9 mouse cellular contexts compared by ENCODE assay signal in genomic region chr2:165327386-165327785, GRCm38 (mm10). TPM values are rescaled to one million over a fixed set of nuclear protein-coding genes. Genes with fewer than 3 reads are reported as not detected.
A peak's percentile ranks its signal among the peaks of the same experiment; 100 is the strongest.
DNase-seq lines count a peak whose midpoint lies in the region; ATAC-seq lines count a peak whose summit lies in the region.
"Had no signal": no experiment of that assay in that cellular context is flagged by ENCODE, and none has a peak within 500 bp of the region (broad histone marks: within the 10 kb centered on the region; RNA-seq: fewer than 3 reads in every experiment).

No protein-coding gene starts in this region.

- H3K4me1 ChIP-seq in heart, embryonic 10.5 days, result peaks cover 53% of the 10 kb centered on the region
- H3K4me1 ChIP-seq in hindbrain, embryonic 11.5 days (replicated peaks; ENCODE audit: control insufficient read depth, insufficient read depth, low read length), result peaks cover 6% of the 10 kb centered on the region; the same call in 1 of the 2 replicates
- peaks cover 50% of the 10 kb centered on the region for H3K4me1 ChIP-seq in midbrain, embryonic 10.5 days

- H3K9ac ChIP-seq in hindbrain, embryonic 11.5 days (ENCODE audit: low read depth, low read length), result no peak overlapping the region; the same call in 1 of the 2 replicates

- H3K27ac ChIP-seq in heart, embryonic 10.5 days, result peak overlapping the region; percentile 89; the same call in 1 of the 2 replicates
- H3K27ac ChIP-seq in hindbrain, embryonic 11.5 days (ENCODE audit: low read depth, low read length), result no peak overlapping the region
- H3K27ac ChIP-seq in midbrain, embryonic 10.5 days (replicated peaks), result peak overlapping the region; percentile 91; the same call in 1 of the 2 replicates

- peak overlapping the region; percentile 92 for H3K4me3 ChIP-seq in heart, embryonic 10.5 days
- H3K4me3 ChIP-seq in hindbrain, embryonic 11.5 days (ENCODE audit: low read depth, low read length), result peak overlapping the region; percentile 87; the same call in 1 of the 2 replicates
- peak overlapping the region; percentile 94 for H3K4me3 ChIP-seq in midbrain, embryonic 10.5 days

- DNase-seq in heart, embryonic 10.5 days (ENCODE audit: low spot score), result no peak
- no peak for DNase-seq in heart, postnatal 25 days (ENCODE audit: low spot score)
- DNase-seq in MEL-GATA-1-ER (ENCODE audit: extremely low read depth, low read depth), result peak; percentile 60
- DNase-seq in hindbrain, embryonic 11.5 days (ENCODE audit: low spot score), result no peak
- no peak for DNase-seq in midbrain, embryonic 10.5 days (ENCODE audit: low spot score)
- no peak for DNase-seq in urinary bladder, adult 2 months (ENCODE audit: low spot score)
- no peak for DNase-seq in right cerebral cortex, postnatal 4 days
- DNase-seq in Muller cell, postnatal 12 days (ENCODE audit: inconsistent ontology term), result no peak

- H3K9me3 ChIP-seq in heart, embryonic 10.5 days, result no peaks in the 10 kb centered on the region
- H3K9me3 ChIP-seq in hindbrain, embryonic 11.5 days (ENCODE audit: control insufficient read depth, low read length), result no peaks in the 10 kb centered on the region
- H3K9me3 ChIP-seq in midbrain, embryonic 10.5 days (replicated peaks), result no peaks in the 10 kb centered on the region

- WGBS in heart, embryonic 10.5 days, result 40% methylated on average over 7 of the region's 7 CpGs
- 64% methylated on average over 7 of the region's 7 CpGs for WGBS in hindbrain, embryonic 11.5 days
- WGBS in midbrain, embryonic 10.5 days, result 61% methylated on average over 7 of the region's 7 CpGs

- intact Hi-C loops in heart, postnatal 25 days (cut with DNase I), result loop anchor here (5.0 kb wide), 1 partner anchor 40 kb away; the partner anchor contains the start of gene Slc35c2

- peaks cover 7% of the 10 kb centered on the region for H3K36me3 ChIP-seq in heart, embryonic 10.5 days
- H3K36me3 ChIP-seq in hindbrain, embryonic 11.5 days (ENCODE audit: control insufficient read depth, insufficient read depth, low read length), result no peaks in the 10 kb centered on the region
- no peaks in the 10 kb centered on the region; the same call in 1 of the 2 replicates for H3K36me3 ChIP-seq in midbrain, embryonic 10.5 days

- no peak for ATAC-seq in hindbrain, embryonic 11.5 days (ENCODE audit: low FRiP score)

- H3K4me2 ChIP-seq in hindbrain, embryonic 11.5 days (replicated peaks; ENCODE audit: low read depth, low read length), result peak overlapping the region; percentile 89; the same call in 1 of the 2 replicates

- H3K27me3 ChIP-seq in heart, embryonic 10.5 days (ENCODE audit: insufficient read depth, poor library complexity, severe bottlenecking), result 0 out of 2 replicates have a peak, but pooled peaks cover 7% of the 10 kb centered on the region
- no peaks in the 10 kb centered on the region for H3K27me3 ChIP-seq in hindbrain, embryonic 11.5 days (ENCODE audit: control insufficient read depth, insufficient read depth, low read length)
- peaks cover 40% of the 10 kb centered on the region for H3K27me3 ChIP-seq in midbrain, embryonic 10.5 days (ENCODE audit: low read depth, poor library complexity, severe bottlenecking)

RNA-seq across cellular contexts. Expression of gene Elmo2, which starts 1.1 kb away (rescaled TPM):
- 56.5 and 61.3 TPM in 2 replicates for polyA plus RNA-seq in heart, embryonic 10.5 days (2016; fragmentation: Nextera tagmentation; extraction: Ambion mirVana)
- total RNA-seq in heart, postnatal 25 days (2021), result 10 to 100 TPM; 18.8 to 20.5 TPM
- 76.7 and 78.5 TPM in 2 replicates for polyA plus RNA-seq in hindbrain, embryonic 11.5 days (2014; fragmentation: Nextera tagmentation; extraction: Ambion mirVana)
- 81.7 and 90.0 TPM in 2 replicates for polyA plus RNA-seq in midbrain, embryonic 10.5 days (2016; fragmentation: Nextera tagmentation; extraction: Ambion mirVana)
- polyA plus RNA-seq in urinary bladder, adult 2 months (2012; rRNA removed), result 33.8 and 36.2 TPM in 2 replicates

RNA-seq across cellular contexts. Expression of gene Slc35c2, which starts 39.7 kb away (rescaled TPM):
- 57.3 and 61.9 TPM in 2 replicates for polyA plus RNA-seq in heart, embryonic 10.5 days (2016; fragmentation: Nextera tagmentation; extraction: Ambion mirVana)
- 10 to 100 TPM; 18.3 to 21.4 TPM for total RNA-seq in heart, postnatal 25 days (2021)
- polyA plus RNA-seq in hindbrain, embryonic 11.5 days (2014; fragmentation: Nextera tagmentation; extraction: Ambion mirVana), result 45.8 and 51.0 TPM in 2 replicates
- 72.8 and 73.0 TPM in 2 replicates for polyA plus RNA-seq in midbrain, embryonic 10.5 days (2016; fragmentation: Nextera tagmentation; extraction: Ambion mirVana)
- 36.0 and 36.1 TPM in 2 replicates for polyA plus RNA-seq in urinary bladder, adult 2 months (2012; rRNA removed)

RNA-seq across cellular contexts. Expression of gene Zfp663, which starts 41.1 kb away (rescaled TPM):
- polyA plus RNA-seq in heart, embryonic 10.5 days (2016; fragmentation: Nextera tagmentation; extraction: Ambion mirVana), result 0.23 and 0.60 TPM in 2 replicates
- not detected for total RNA-seq in heart, postnatal 25 days (2021)
- polyA plus RNA-seq in hindbrain, embryonic 11.5 days (2014; fragmentation: Nextera tagmentation; extraction: Ambion mirVana), result 7.0 and 7.6 TPM in 2 replicates
- 6.0 and 7.2 TPM in 2 replicates for polyA plus RNA-seq in midbrain, embryonic 10.5 days (2016; fragmentation: Nextera tagmentation; extraction: Ambion mirVana)
- polyA plus RNA-seq in urinary bladder, adult 2 months (2012; rRNA removed), result 0.01 TPM in 1 of 2 replicates, not detected in the other
- polyA plus RNA-seq: large intestine, adult 2 months had no signal
